Mouse (Mus musculus): ENCODE data around the gene Zrsr2. TPM values are rescaled to one million over a fixed set of nuclear protein-coding genes. Genes with fewer than 3 reads are reported as not detected.

The Zrsr2 gene
- total and polyA plus RNA-seq, 3 experiments: 13.7 to 76.8 (median 14.2) TPM

DNA sequence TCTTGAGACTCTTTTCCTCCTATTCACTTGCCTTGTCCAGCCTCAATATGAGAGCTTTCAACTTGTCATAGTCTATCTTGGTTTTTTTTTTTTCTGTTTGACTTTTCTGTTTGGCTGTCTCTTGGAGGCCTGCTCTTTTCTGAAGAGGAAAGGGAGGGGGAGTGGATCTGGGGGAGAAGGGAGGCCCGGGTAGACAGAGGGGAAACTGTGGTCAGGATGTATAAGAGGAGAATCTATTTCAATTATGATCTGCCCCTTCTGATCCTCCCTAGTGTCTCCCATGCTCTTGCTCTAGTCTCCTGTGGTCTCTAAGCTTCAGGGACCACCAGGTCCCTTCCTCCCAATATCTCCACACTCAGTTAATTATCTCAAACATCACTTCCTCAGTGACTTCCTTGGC is 6.8 kb downstream of the Zrsr2 start:
- Histone ChIP-seq H3K36me3 (replicated peaks in 1 of 2; ENCODE audit: control insufficient read depth in 1 of 2, insufficient read depth in 1 of 2, low read length in 1 of 2) (peaks cover 42 to 75% of the 10 kb centered on the region in 2 experiments), H3K27ac (ENCODE audit: insufficient read depth, low read depth) (no peak overlapping the region), H3K27me3 (replicated peaks) (no peaks in the 10 kb centered on the region), H3K9ac (ENCODE audit: insufficient read depth, low read depth) (no peak overlapping the region), H3K4me2 (ENCODE audit: insufficient read depth, low read depth, poor library complexity, severe bottlenecking) (no peak overlapping the region), H3K4me3 (replicated peaks in 1 of 3; ENCODE audit: low read depth in 2 of 3, low read length in 2 of 3, poor library complexity in 1 of 3) (no peak overlapping the region), H3K9me3 (replicated peaks; ENCODE audit: low read length) (no peaks in the 10 kb centered on the region), H3K4me1 (ENCODE audit: control insufficient read depth in 1 of 2, insufficient read depth in 2 of 2) (no peaks in the 10 kb centered on the region), H3K79me2 (replicated peaks; ENCODE audit: control insufficient read depth, extremely low read depth, insufficient read depth, poor library complexity, severe bottlenecking) (0 out of 2 replicates have a peak, but pooled peaks cover under 1% of the 10 kb centered on the region)
- DNase-seq (ENCODE audit: extremely low read depth): no peak
- in situ Hi-C loops (cut with MboI; ENCODE audit: low pct_ligation_motif_present, low pct_unique_long_range_greater_than_20kb, low sequenced_read_pairs) (no loop called here), dilution Hi-C loops (cut with MboI; ENCODE audit: extremely low pct_ligation_motif_present, extremely low pct_unique_long_range_greater_than_20kb, low sequenced_read_pairs) (no loop called here)
- TF ChIP-seq ZMIZ1 (IDR thresholded peaks at IDR 0.05; ENCODE audit: low read depth, low read length) (no peak), HCFC1 (IDR thresholded peaks at IDR 0.05; ENCODE audit: low read depth, low read length) (no peak), RCOR1 (conservative IDR thresholded peaks at IDR 0.05; ENCODE audit: low read depth, low read length) (no peak), BHLHE40 (IDR thresholded peaks at IDR 0.05; ENCODE audit: low read depth, low read length) (no peak), GABPA (IDR thresholded peaks at IDR 0.05; ENCODE audit: insufficient replicate concordance, low read depth, low read length) (no peak), POLR2A (IDR thresholded peaks at IDR 0.05; ENCODE audit: low read depth, low read length) (no peak), MAFK (IDR thresholded peaks at IDR 0.05; ENCODE audit: insufficient replicate concordance, low read length) (no peak), NELFE (IDR thresholded peaks at IDR 0.05; ENCODE audit: low read depth, low read length) (no peak), TCF12 (IDR thresholded peaks at IDR 0.05; ENCODE audit: low read depth, low read length) (no peak), MAZ (IDR thresholded peaks at IDR 0.05; ENCODE audit: low read depth, low read length) (no peak), TBP (conservative IDR thresholded peaks at IDR 0.05; ENCODE audit: low read depth, low read length) (no peak)

DNA sequence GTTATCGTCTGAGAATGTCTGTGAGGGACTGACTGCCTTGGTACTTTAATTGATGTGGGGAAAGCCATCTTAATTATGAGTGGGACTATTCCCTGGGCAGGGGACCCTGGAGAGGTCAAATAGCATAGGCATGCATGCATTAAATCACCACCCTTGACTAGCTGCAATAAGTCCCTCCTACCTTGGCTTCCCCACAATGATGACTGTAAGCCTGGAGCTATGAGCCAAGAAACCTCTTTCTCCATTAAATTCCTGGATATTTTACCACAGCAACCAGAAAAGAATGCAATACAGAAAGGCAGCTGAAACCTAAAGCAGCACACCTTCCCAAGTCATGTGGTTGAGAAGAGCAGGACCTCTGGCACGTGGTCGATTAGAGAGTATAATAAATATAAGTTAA is 14.1 kb downstream of the Zrsr2 start:
- peaks cover 44 to 77% of the 10 kb centered on the region in 2 experiments for H3K36me3 ChIP-seq (replicated peaks in 1 of 2; ENCODE audit: control insufficient read depth in 1 of 2, insufficient read depth in 1 of 2, low read length in 1 of 2)
- no peak for DNase-seq (ENCODE audit: extremely low read depth)
- H3K79me2 ChIP-seq (replicated peaks; ENCODE audit: control insufficient read depth, extremely low read depth, insufficient read depth, poor library complexity, severe bottlenecking): no peaks in the 10 kb centered on the region
- in situ Hi-C loops (cut with MboI; ENCODE audit: low pct_ligation_motif_present, low pct_unique_long_range_greater_than_20kb, low sequenced_read_pairs) (no loop called here), dilution Hi-C loops (cut with MboI; ENCODE audit: extremely low pct_ligation_motif_present, extremely low pct_unique_long_range_greater_than_20kb, low sequenced_read_pairs) (no loop called here)
- H3K27ac ChIP-seq (ENCODE audit: insufficient read depth, low read depth): no peak overlapping the region
- H3K27me3 ChIP-seq (replicated peaks): no peaks in the 10 kb centered on the region
- H3K4me3 ChIP-seq (replicated peaks in 1 of 3; ENCODE audit: low read depth in 2 of 3, low read length in 2 of 3, poor library complexity in 1 of 3): no peak overlapping the region
- no peaks in the 10 kb centered on the region for H3K9me3 ChIP-seq (replicated peaks; ENCODE audit: low read length)
- H3K4me1 ChIP-seq (ENCODE audit: control insufficient read depth in 1 of 2, insufficient read depth in 2 of 2): no peaks in the 10 kb centered on the region
- H3K9ac ChIP-seq (ENCODE audit: insufficient read depth, low read depth): no peak overlapping the region
- TF ChIP-seq GABPA (IDR thresholded peaks at IDR 0.05; ENCODE audit: insufficient replicate concordance, low read depth, low read length): no peak
- TF ChIP-seq CHD2 (IDR thresholded peaks at IDR 0.05; ENCODE audit: low read length): no peak
- no peak for TF ChIP-seq CTCF (conservative IDR thresholded peaks at IDR 0.05 in 1 of 2, IDR thresholded peaks at IDR 0.05 in 1 of 2; ENCODE audit: low read depth in 2 of 2, low read length in 2 of 2)
- TF ChIP-seq PAX5 (IDR thresholded peaks at IDR 0.05; ENCODE audit: low read length): no peak
- no peak for TF ChIP-seq USF2 (conservative IDR thresholded peaks at IDR 0.05; ENCODE audit: low read depth, low read length)
- no peak for TF ChIP-seq NRF1 (IDR thresholded peaks at IDR 0.05; ENCODE audit: low read depth, low read length)
- TF ChIP-seq ETS1 (conservative IDR thresholded peaks at IDR 0.05; ENCODE audit: low read depth, low read length): no peak
- TF ChIP-seq MYC (IDR thresholded peaks at IDR 0.05; ENCODE audit: low read depth, low read length): no peak
- TF ChIP-seq MAFK (IDR thresholded peaks at IDR 0.05; ENCODE audit: insufficient replicate concordance, low read length): no peak
- no peak for TF ChIP-seq IRF4 (IDR thresholded peaks at IDR 0.05; ENCODE audit: low read depth, low read length)
- TF ChIP-seq ELF1 (IDR thresholded peaks at IDR 0.05; ENCODE audit: low read depth, low read length): no peak
- no peak for TF ChIP-seq CHD1 (IDR thresholded peaks at IDR 0.05; ENCODE audit: low read depth, low read length)
- no peak for TF ChIP-seq BHLHE40 (IDR thresholded peaks at IDR 0.05; ENCODE audit: low read depth, low read length)
- TF ChIP-seq RAD21 (IDR thresholded peaks at IDR 0.05; ENCODE audit: low read depth, low read length): no peak
- TF ChIP-seq EP300 (IDR thresholded peaks at IDR 0.05; ENCODE audit: low read length): no peak
- TF ChIP-seq POLR2AphosphoS2 (IDR thresholded peaks at IDR 0.05; ENCODE audit: low read depth, low read length): no peak
- no peak for TF ChIP-seq TBP (conservative IDR thresholded peaks at IDR 0.05; ENCODE audit: low read depth, low read length)
- no peak for TF ChIP-seq SIN3A (IDR thresholded peaks at IDR 0.05; ENCODE audit: low read length)
- H3K4me2 ChIP-seq (ENCODE audit: insufficient read depth, low read depth, poor library complexity, severe bottlenecking): no peak overlapping the region
